Mouse (Mus musculus): ENCODE results near the gene Hmgcll1.

The Hmgcll1 gene

GRCm38 (mm10) chr9:76014631-76015531, at the start of gene Hmgcll1:
Gene Hmgcll1 (plus strand): TSS chr9:76014855.
- DNase-seq = peak; percentile 73

- no peak for DNase-seq
Observed at GRCm38 (mm10) chr9:75980097-75980496, 34.6 kb upstream of the Hmgcll1 start.

- DNase-seq = no peak
Observed at GRCm38 (mm10) chr9:75981139-75981538, 33.5 kb upstream of the Hmgcll1 start.

GRCm38 (mm10) chr9:75989491-75989890, 25.2 kb upstream of the Hmgcll1 start:
- no peak for DNase-seq

- no peak for DNase-seq
Observed at GRCm38 (mm10) chr9:75998791-75999350, 15.8 kb upstream of the Hmgcll1 start.

- no peak for DNase-seq
Observed at GRCm38 (mm10) chr9:76000876-76001858, 13.5 kb upstream of the Hmgcll1 start.

GRCm38 (mm10) chr9:76003066-76003465, 11.6 kb upstream of the Hmgcll1 start:
- DNase-seq = no peak

- no peak for DNase-seq
Observed at GRCm38 (mm10) chr9:76003637-76004036, 11.0 kb upstream of the Hmgcll1 start.

- no peak for DNase-seq
Observed at GRCm38 (mm10) chr9:76007342-76007970, 7.2 kb upstream of the Hmgcll1 start.

- no peak for DNase-seq
Observed at GRCm38 (mm10) chr9:76013789-76014188, 866 bp upstream of the Hmgcll1 start.

GRCm38 (mm10) chr9:76015971-76016370, 1.3 kb downstream of the Hmgcll1 start:
- peak; percentile 50 for DNase-seq

GRCm38 (mm10) chr9:76016506-76016905, 1.9 kb downstream of the Hmgcll1 start:
- DNase-seq = no peak

- no peak for DNase-seq
Observed at GRCm38 (mm10) chr9:76023551-76023973, 8.9 kb downstream of the Hmgcll1 start.

GRCm38 (mm10) chr9:76024277-76025246, 9.9 kb downstream of the Hmgcll1 start:
- no peak for DNase-seq

- DNase-seq = no peak
Observed at GRCm38 (mm10) chr9:76029471-76030199, 15.0 kb downstream of the Hmgcll1 start.

- DNase-seq = no peak
Observed at GRCm38 (mm10) chr9:76035058-76035457, 20.4 kb downstream of the Hmgcll1 start.

- DNase-seq = no peak
Observed at GRCm38 (mm10) chr9:76038327-76039103, 23.9 kb downstream of the Hmgcll1 start.

- no peak for DNase-seq
Observed at GRCm38 (mm10) chr9:76039711-76040110, 25.1 kb downstream of the Hmgcll1 start.

GRCm38 (mm10) chr9:76043341-76043740, 28.7 kb downstream of the Hmgcll1 start:
- DNase-seq = no peak

GRCm38 (mm10) chr9:76060935-76061334, 46.3 kb downstream of the Hmgcll1 start:
- DNase-seq = no peak

Measured in cerebellum, adult 8-10 months (tissue).